Mouse (Mus musculus) myocyte (in vitro differentiated cells): ENCODE data around the gene Ugt1a10.

ENCODE experiments used
- POLR2A ChIP-seq: IDR thresholded peaks from one replicate; pipeline ENCODE4 v1.6.1; 2011; ENCODE audit warnings: low read depth, mild to moderate bottlenecking, control low read depth, moderate library complexity; ENCODE audit not compliant: insufficient read length
- TCF12 ChIP-seq: IDR thresholded peaks from one replicate; pipeline ENCODE4 v1.6.1; 2011; ENCODE audit warnings: mild to moderate bottlenecking, control low read depth; ENCODE audit not compliant: poor library complexity, insufficient read depth, severe bottlenecking

DNA sequence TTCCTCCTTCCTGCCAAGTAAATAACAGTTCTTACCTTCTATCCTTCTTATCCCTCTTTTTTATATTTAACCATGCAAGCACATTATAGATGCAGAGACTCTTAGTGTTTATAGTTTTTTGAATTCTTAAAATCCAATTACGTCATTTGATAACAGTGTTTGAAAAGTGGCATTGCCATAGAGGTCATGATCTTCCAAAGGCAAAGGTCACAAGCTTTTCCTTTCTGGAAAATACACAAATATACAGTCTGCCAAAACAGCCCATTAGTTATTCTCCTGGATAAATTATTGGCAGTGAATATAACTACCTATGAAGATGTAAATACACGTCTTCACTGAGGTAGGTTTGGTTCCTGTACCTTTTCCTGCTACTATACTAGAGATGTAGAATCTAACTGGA is 19.3 kb downstream of the Ugt1a10 start:
- TF ChIP-seq POLR2A (no peak), TCF12 (no peak)
